Mouse (Mus musculus): Measurements from ENCODE around the gene Fam104a.

GRCm38 (mm10) chr11:113684707-113685426 lies 912 bp upstream of the Fam104a start:
- TF ChIP-seq CTCF (conservative IDR thresholded peaks at IDR 0.05 in 1 of 2, IDR thresholded peaks at IDR 0.05 in 1 of 2; ENCODE audit: low read depth in 2 of 2, low read length in 2 of 2) (no peak), ZC3H11A (IDR thresholded peaks at IDR 0.05; ENCODE audit: low read depth, low read length) (no peak), USF2 (conservative IDR thresholded peaks at IDR 0.05; ENCODE audit: low read depth, low read length) (no peak)
